Mouse (Mus musculus) fibroblast of lung, adult 2 months (primary cell): Measurements from ENCODE around the gene Gm3138.
"Not testable (repeated sequence)": the region's sequence is repeated elsewhere in the genome, so short reads cannot be mapped to it uniquely, and the experiment has no call there.

Source experiments
- DNase-seq: peaks from one replicate; pipeline ENCODE4 v3.0.0-alpha.2; 2011; ENCODE audit warnings: low read depth

Gm3138 gene

GRCm38 (mm10) chr14:4249331-4249730 lies at the start of gene Gm3138:
Gene Gm3138 (plus strand): TSS chr14:4249631.
- not testable (repeated sequence) for DNase-seq

- DNase-seq = not testable (repeated sequence)
Measured at GRCm38 (mm10) chr14:4269238-4269950, 20.0 kb downstream of the Gm3138 start.

GRCm38 (mm10) chr14:4279828-4280227 lies 30.4 kb downstream of the Gm3138 start:
- DNase-seq = not testable (repeated sequence)
